Mouse (Mus musculus) gastrocnemius, postnatal 10 days (tissue): ENCODE data around the gene Egfl8. TPM values are rescaled to one million over a fixed set of nuclear protein-coding genes. Genes with fewer than 3 reads are reported as not detected.

Experiments used
- DNase-seq: peaks from one replicate; pipeline ENCODE4 v3.0.0; 2021; ENCODE audit warnings: mixed read lengths
- total RNA-seq, 2 experiments: library from RNA; stranded (reverse); gene quantifications; 2 replicates each; pipeline ENCODE4 v1.2.3; 2021

The Egfl8 gene
- total RNA-seq, 2 experiments from 2014 or later: 13.8 to 15.2 TPM

DNA sequence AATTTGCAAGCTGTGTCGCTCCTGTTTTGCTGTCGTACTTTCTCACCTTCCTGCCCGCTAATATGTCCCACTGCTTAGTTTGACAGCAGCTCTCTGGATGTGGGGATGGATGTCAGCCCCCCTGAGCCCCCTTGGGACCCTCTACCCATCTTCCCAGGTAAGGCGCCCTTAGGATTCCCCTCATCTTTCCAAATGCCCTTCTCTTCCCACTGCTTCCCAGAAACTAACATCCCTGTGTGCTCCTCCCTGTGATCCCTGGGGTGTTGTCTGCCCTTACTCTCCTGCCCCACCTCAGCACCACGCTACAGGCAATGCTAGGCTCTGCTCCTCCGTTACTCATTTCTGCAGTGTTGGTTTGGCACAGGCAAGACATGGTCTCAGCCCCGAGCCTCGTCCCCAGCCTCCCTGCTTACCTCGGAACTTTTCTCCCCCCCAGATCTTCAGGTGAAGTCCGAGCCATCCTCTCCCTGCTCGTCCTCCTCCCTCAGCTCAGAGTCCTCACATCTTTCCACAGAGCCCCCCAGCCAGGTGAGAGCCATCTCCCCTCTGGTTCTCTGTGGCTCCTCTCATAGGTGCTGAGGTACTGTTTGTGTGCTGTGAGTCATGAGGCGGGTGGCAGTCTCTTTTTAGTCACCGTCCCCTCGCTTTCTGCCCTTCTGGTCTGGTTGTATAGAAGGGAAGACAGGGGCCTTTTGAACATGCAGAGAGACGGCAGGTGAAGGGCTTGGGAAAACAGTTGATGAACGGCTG lies 32.5 kb upstream of the Egfl8 start:
- DNase-seq: no peak

DNA sequence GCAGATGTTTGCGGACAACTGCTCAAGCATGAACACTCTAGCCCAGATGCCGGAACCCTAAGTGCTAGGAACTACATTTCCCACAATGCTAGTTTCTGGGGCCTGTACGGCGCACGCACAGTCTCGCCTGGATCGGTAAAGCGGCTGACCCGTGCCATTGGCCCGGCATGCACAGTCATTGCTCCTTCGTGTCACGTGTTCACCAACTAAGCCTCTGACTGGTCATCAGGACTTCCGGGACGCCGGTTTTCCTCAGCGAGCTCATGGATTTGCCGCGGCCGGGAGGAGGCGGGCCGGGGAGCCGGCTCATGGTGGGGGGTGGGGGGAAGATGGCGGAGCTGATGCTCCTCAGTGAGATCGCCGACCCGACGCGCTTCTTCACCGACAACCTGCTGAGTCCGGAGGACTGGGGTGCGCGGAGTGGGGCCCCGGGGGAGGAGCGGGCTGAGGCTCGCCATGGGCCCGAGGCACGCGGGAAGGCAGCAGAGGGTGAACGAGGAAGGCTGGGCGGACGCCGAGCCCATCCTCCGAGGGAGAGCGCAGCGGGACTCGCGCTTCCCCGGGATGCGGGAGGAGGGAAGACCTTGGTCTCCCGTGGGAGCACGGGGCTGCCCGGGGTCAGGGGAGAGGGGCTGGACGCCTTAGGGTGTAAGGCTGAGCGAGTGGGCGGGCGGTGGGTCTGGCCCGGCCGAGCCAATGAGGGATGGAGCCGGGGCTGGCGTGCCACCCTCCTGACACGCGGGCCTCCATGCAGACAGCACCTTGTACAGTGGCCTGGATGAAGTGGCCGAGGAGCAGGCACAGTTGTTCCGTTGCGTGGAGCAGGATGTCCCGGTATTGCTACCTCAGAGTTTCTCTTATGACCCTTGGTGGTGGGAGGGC lies 31.4 kb upstream of the Egfl8 start, which contains the start of gene Atf6b:
TSS of gene Atf6b (plus strand) at position 241 of the 882 bp plus-strand sequence.
- DNase-seq: peak; percentile 86

DNA sequence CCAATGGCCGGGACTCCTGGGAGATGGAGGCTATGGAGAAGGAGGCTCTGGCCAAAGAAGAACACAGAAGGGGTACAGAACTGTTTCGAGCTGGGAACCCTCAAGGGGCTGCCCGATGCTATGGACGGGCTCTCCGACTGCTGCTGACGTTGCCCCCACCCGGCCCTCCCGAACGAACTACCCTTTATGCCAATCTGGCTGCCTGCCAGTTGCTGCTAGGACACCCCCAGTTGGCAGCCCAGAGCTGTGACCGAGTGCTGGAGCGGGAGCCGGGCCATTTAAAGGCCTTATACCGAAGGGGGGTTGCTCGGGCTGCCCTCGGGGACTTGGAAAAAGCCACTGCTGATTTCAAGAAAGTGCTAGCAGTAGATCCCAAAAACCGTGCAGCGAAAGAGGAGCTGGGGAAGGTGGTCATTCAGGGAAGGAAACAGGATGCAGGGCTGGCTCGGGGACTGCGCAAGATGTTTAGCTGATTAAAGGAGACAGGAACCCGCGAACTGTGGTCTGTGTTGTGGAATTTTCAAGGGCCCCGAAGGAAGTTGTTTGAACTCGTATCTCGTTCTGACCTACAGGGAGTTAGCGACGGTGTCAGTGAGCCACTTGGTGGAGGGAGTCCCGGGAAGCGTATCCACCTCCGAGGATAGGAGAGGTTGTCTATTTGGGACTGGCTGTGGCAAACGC lies 30.2 kb upstream of the Egfl8 start:
- DNase-seq: no peak

DNA sequence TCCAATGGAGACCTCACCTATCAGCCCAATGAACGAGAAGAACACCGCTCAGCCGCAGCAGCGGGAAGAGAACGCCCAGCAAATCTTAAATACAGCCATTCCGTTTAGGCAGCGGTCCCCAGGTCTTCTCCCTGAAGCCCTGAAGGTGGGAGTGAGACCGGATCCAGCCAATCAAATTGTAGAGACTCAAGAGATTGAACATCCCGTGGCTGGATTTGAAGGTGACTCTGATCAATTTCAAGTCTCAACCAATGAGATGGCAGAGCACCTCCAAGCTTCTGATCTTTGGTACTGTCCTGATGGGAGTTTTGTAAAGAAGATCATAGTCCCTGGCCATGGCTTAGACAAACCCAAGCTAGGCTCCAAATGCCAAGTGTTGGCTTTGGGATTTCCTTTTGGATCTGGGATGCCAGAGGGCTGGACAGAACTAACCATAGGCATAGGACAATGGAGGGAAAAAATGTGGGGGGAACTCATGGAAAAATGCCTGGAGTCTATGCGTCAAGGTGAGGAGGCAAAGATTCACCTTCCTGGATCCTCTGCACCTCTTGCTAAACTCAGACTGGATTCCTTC lies 29.6 kb upstream of the Egfl8 start:
- no peak for DNase-seq

DNA sequence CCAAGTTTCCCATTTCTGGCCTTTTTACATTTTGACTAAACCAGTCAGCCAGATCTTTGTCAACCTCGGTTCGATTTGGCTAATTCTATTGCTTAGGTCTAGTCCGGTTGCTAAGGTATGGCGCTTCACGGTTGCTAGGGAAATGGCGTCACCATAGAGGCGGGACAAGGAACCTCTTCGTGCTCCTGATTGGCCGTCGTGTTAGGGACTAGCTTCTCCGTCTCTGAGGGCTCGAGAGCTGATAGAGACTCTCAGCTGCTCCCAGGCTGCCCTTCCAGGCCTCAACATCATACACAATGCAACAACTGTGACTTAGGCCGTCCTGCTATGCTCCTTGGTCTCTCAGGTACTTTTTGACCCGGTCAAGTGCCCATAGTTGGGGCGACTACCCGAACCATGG lies 28.8 kb upstream of the Egfl8 start, which contains the start of gene Fkbpl:
TSS of gene Fkbpl (plus strand) at position 157 of the 400 bp plus-strand sequence.
- DNase-seq: peak; percentile 90

DNA sequence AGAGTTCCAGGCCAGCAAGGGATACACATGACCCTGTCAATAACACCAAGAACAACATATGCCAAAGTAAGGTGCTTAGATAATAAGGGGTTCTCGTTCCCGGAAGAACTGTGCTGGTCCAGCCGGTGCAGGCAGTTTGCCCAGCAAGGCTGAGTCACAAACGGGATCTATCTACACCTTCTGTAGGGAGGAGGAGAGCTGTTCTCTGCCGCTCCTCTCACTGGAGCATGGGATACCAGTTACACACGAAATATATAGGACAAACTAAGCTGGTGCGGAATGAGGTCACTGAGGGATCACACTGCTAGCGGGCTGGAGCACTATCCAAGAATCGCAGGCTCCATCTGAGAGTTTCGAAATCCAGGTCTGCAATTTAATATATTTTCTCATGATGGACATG lies 28.2 kb upstream of the Egfl8 start:
- no peak for DNase-seq

DNA sequence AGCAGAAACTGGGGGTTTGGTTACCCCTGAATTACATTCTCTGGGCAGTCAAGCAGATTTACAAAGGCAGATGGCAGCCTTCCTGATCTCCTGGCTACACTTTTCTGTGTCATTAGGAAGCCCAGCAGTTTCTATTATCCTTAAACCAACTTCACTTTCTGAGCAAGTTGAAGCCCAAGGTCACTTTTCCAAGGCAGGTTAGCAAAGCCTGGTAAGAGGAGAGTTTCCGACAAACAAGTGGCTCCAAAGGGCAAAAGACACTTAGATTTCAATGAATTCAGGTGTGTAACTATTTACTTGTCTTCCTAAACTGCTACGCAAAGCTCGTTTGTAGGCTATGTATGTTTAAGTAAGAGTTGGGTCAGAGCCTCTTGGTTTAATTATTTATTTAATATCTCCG lies 27.6 kb upstream of the Egfl8 start:
- DNase-seq: no peak

DNA sequence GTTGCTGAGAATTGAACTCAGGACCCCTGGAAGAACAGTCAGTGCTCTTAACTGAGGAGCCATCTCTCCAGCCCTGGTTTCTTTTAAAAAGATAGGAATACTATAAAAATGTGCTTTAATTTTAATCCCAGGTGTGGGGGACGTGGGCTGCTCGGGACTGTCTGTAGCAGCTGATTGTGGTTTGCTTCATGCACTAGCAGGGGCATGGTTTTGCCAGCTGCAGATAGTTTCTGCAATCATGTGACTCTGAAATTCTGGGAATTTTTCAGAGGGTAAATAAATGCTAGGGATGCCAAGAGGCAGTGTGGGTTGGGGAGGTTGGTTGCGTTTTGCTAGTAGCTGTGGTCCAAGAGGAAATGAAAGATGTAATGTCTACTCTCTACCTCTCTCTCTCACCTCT lies 26.2 kb upstream of the Egfl8 start:
- no peak for DNase-seq

DNA sequence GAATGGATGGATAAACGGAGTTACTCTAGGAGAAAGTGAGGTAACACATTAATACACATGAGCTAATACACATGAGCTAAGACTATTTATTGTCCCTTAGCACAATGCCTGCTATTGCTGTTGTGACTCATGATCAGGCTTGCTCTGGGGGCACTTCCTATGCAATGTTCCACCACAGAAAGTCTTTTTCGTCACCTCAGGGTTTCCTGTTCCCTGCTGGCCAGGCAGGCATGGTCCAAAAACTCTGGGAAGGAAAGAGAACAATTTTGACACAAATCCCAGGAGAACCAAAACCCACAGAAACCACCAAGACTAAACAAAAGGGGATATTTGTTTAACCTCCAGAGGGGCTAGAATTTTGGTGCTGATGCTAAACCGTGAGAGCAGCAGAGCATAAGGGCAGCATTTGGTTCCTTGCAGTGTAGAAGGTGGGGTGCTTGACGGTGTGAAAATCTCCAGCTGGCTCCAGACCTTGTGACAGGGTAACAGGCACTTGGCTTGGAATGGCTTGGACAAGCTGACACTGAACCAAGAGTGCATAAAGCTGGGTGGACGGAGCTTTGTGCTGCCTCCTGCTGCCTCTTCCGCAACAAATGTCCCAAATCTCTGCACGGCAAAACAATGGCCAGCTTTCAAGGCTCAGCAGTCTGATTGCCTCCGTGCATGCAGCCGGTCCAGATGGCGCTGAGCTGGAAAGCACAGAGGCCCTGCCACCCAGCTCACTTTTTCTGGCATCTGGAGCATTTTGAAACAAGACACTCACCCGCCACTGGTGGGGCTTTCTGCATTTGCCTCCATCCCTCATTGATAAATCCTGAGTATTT lies 25.2 kb upstream of the Egfl8 start:
- DNase-seq: no peak

DNA sequence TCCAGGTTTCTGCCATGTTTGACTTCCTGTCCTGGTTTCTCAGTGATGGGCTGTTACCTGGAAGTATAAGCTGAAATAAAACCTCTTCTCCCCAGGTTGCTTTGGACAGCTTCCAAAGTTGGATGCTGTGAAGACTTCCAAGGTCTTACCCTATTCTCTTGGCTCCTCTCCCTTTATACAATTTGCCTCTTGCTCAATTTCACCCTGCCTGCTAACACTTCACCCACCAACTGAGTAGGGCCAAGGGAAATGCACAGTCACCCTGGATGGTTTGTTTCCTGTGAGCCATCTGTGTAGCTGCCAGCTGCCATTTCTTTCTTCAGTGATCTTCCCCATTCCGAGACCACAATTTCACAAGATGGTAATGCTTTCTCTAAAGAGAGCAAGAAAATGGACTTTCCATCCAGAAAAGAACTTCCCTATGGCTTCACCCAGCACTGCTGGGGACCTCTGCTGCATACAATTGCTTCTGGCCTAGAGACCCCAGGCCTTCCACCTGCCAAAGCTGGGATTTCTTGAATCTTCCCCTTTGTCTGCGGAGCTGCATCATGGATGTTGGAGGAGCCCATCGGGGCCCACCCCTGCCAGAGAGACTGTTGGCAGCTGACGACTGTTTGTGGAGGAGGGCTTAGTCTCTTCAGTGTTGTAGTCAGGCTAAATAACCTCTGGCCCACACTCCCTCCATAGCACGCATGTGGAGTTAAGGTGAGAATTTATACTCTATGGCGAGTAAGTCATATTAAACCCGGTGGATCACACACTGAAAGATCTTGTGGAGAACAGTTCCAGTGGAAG lies 23.9 kb upstream of the Egfl8 start:
- DNase-seq: no peak

DNA sequence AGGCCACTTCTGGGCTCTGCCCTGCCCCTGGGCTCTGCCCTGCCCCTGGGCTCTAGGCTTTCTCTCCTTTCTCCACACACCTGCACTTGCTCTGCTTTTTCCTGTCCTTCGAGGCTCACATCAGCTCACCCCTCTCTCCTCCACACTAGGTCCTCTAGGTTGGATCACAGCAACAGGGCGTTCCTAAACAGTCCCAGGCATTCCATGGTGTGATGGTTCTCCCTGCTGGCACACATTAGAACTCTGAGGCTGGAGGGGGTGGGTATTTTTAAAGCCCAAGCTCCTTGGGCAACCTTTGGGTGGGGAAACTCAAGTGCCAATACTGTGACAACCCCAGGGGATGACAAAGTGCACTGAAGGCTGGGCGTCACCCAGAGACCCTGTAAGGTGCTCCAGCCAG lies 21.7 kb upstream of the Egfl8 start:
- no peak for DNase-seq

DNA sequence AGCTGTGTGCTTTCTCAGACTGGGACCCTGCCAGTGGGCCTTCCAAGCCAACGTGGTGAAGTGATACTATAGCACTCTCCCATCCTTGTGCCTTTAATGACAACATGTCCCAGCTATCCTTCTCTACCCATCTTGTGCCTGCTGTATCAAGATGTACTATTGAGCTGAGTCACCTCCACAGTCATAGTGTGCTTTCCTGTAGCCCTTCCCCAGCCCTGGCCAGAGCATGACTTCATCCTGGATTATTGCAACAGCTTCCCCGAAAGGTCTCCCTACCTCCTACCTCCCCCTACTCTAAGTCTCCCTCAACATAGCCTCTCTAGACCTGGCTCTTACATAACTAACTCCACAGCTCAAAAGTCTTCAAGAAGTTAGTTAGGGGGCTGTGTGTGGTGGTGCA lies 19.9 kb upstream of the Egfl8 start:
- no peak for DNase-seq

DNA sequence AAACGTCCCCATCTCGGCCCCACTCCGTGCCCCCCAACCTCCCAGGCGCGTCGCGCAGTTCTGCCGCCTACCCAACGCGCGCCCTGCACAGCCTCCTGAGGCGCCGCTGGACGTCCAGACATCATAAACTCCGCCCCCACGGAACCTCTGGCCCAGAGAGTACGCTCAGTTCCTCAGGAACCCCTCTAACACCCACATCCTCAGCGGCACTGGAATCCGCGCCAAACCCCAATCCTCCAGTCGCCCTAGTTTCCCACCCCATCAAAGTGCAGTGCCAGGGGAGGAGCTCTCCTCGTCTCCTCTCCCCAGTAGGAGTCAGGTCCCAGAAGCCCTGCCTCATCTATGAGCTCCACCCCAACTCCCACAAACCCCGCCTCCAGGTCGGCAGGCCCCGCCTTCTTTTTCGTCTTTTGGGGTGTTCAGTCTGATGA lies 16.5 kb upstream of the Egfl8 start:
- peak; percentile 60 for DNase-seq

DNA sequence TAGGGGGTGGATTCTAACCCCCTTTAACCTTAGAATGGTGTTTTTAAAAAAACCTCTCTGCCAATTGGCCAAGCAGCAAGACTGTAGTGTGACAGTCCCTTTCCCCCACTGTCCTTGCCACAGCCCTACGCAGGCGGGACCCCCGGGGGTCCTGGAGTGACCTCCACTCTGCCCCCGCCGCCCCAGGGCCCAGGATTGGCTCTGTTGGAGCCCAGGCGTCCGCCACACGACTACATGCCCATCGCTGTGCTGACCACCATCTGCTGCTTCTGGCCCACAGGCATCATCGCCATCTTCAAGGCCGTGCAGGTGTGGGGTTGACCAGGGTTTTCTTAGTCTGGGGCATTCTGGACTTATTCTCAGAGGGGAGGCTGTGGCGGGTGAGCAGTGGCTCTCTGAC lies 15.9 kb upstream of the Egfl8 start:
- no peak for DNase-seq

DNA sequence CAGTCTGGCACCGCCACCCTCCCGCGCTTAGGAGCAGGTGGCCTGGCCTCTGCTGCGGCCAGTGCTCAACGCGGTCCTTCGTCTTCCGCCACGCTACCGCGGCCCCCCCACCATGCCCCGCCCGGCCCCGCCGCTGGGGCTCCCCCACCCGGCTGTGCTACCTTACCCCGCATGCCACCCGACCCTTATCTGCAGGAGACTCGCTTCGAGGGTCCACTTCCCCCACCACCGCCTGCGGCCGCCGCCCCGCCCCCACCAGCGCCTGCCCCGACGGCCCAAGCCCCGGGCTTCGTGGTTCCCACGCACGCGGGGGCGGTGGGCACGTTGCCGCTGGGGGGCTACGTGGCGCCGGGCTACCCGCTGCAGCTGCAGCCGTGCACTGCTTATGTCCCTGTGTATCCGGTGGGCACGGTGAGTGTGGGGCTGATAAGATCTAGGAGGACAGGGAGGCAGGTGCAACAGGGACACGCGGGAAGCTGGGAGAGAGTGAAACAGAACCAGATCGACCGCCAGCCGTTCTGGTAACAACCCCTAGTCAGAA lies 15.1 kb upstream of the Egfl8 start:
- peak; percentile 17 for DNase-seq

DNA sequence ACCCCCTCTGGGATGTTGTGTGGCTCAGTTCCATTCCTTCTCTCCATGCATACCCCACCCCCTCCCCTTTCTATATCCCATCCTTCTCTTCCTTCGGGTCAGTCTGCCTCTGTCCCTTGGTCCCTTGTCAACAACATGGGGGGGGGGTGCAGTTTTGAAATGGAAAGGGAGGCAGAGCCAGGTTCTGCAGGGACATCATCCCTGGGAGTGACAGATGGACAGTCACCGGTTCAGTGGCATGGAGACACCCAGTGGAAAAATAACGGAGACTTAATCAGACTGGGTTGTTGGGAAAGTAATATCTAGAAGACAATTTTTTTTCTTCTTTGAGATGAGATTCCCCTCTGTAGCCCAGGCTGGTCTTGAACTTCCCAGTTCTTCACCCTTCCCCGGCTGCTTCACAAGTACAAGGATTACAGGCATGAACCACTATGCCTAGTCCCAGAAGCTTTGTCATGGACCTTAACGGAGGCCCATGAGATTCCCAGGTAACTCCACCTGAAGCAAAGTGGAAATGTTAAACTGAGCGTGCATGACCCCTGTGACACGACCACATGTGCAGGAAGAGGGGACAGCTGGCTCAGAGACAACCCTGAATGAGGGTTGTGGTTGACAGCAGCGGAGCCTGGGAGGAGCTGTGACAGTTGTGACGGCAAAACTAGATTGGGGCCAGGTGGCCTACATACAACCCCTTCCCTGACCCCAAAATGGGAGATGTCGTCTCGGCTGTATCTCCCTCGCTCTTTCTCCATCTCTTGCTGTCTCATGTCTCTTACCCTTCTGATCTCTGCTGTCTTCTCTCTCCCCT lies 14.2 kb upstream of the Egfl8 start:
- no peak for DNase-seq

DNA sequence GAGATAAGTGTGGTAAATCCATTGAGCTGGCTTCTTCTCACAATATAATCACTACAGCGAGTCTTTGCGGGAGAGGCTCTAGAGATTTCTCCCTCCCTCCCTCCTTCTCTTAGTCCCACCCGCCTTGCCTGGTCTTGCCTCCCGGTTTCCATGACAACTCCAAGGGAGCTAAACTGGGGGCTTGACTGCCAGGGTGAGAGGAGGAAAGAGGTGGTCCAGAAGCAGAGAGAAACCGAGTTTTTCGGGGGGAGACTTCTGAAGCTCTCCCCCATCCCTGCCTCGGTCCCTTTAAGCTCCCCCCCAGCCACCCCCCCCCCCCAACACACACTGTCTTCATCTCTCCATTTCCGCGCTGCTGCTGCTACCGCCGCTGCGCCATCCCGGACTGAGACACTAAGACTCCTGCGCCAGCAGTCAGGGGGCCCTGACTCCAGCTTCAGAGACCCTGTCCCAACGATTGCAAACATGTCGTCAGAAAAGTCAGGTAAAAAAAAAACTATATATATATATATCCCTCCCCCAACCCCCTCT lies 13.5 kb upstream of the Egfl8 start, which contains the start of gene Prrt1:
TSS of gene Prrt1 (plus strand) at position 313 of the 531 bp plus-strand sequence.
- no peak for DNase-seq

DNA sequence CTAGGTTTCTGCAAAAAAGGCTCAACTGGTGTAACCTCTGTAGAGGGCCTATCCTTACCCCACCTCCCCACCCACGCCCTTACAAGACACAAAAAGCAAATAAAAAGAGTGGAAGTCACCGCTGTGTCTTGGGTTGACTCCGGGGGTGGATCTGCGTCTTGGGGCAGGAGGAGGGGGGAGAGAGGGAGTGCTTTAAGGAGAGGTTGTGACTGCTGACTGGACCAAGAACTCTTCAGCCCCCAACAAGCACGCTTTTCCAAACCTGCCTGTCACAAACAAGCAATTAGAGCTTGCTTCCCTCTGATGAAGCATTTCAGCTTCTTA lies 12.8 kb upstream of the Egfl8 start:
- DNase-seq: no peak

DNA sequence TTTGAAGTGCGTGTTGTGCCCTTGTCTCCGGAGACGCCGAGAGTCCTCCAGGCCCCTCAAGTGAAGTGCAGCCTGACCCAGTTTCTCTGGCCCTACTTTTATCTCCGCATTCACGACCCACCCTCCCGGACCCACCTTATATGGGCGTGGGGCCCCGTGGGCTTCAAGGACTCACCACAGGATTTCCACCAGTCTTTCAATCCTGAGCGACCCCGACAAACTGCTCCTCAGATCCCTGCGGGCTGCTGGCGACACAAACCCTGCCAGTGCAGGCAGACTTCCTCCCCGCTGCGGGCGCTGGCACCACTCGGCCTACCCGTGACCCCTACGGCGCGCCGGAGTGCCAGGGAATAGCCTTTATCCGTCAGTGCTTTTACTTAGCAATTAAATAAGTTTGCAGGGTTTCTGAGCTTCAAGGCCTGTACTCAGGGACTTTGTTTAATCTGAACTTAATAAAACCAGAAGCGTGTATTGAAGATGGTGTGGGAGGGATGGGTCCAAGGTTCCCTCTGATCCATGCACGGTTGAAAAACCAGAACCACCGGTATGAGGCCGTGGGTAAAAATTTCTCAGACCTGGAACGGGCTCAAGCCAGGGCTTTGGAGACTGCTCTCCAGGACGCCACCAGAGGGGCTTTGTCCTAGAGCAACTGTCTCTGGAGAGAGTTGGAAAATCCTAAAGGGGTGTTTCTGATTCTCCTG lies 12.3 kb upstream of the Egfl8 start, which contains the start of gene Ppt2:
TSS of gene Ppt2 (minus strand) at position 568 of the 701 bp plus-strand sequence.
- peak; percentile 57 for DNase-seq
